Mouse (Mus musculus): ENCODE measurements around the gene Acot3.

DNA sequence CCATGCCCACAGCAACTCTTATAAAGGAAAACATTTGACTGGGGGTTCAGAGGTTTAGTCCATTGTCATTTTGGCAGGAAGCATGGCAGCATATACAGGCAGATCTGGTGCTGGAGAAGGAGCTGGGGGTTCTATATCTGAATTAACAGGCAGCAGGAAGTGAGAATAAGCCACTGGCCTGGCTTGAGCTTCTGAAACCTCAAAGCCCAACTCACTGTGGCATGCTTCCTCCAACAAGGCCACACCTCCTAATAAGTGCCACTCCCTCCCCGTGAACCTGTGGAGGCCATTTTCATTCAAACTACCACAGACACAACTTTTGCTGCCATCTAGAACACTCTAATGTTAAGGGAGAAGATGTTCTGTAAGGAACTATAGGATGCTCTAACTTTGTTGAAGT lies 55.7 kb downstream of the Acot3 start:
- TF ChIP-seq MAFK (IDR thresholded peaks at IDR 0.05; ENCODE audit: insufficient replicate concordance, low read length), result no peak
- no peak for TF ChIP-seq EP300 (IDR thresholded peaks at IDR 0.05; ENCODE audit: low read length)
- TF ChIP-seq CTCF (conservative IDR thresholded peaks at IDR 0.05 in 1 of 2, IDR thresholded peaks at IDR 0.05 in 1 of 2; ENCODE audit: low read depth in 2 of 2, low read length in 2 of 2), result no peak
- no peak for TF ChIP-seq USF1 (IDR thresholded peaks at IDR 0.05; ENCODE audit: low read depth, low read length)
- TF ChIP-seq ZNF384 (IDR thresholded peaks at IDR 0.05; ENCODE audit: low read depth, low read length), result no peak
- no peak for TF ChIP-seq POLR2A (IDR thresholded peaks at IDR 0.05; ENCODE audit: low read depth, low read length)
